Mouse (Mus musculus) forebrain, embryonic 15.5 days (tissue): ENCODE measurements at regions not wholly inside any gene's neighbourhood (a gene's known extent, or its start where the extent isn't known, plus 50 kb on each side); places are given as distances from the start of the nearest gene placed in this dataset.
"Not testable (repeated sequence)": the region's sequence is repeated elsewhere in the genome, so short reads cannot be mapped to it uniquely, and the experiment has no call there.

Experiments
- ATAC-seq: fragments of 200-750 bp; cut with Nextera tagmentation; replicated peaks from 2 replicates; pipeline ENCODE4 v1.8.0; 2017; ENCODE audit warnings: mild to moderate bottlenecking, moderate TSS enrichment, moderate library complexity
- H3K27ac ChIP-seq: fragments of 300-500 bp; sonication (generic); replicated peaks from 2 replicates; pipeline ENCODE4 v1.5.1; 2015; ENCODE audit warnings: mild to moderate bottlenecking, inconsistent platforms
- H3K27me3 ChIP-seq: fragments of 300-500 bp; sonication (generic); 2 replicates; pipeline ENCODE4 v1.6.1; 2015; ENCODE audit warnings: inconsistent platforms
- H3K36me3 ChIP-seq: fragments of 300-500 bp; sonication (generic); 2 replicates; pipeline ENCODE4 v1.6.1; 2015; ENCODE audit warnings: mild to moderate bottlenecking, inconsistent platforms
- H3K4me1 ChIP-seq: fragments of 300-500 bp; sonication (generic); 2 replicates; pipeline ENCODE4 v1.6.1; 2015; ENCODE audit warnings: inconsistent platforms
- H3K4me2 ChIP-seq: fragments of 300-500 bp; sonication (generic); replicated peaks from 2 replicates; pipeline ENCODE4 v1.6.1; 2015; ENCODE audit warnings: mild to moderate bottlenecking, inconsistent platforms
- H3K4me3 ChIP-seq: fragments of 300-500 bp; sonication (generic); 2 replicates; pipeline ENCODE4 v1.5.1; 2015; ENCODE audit warnings: mild to moderate bottlenecking, inconsistent platforms
- H3K9ac ChIP-seq: fragments of 300-500 bp; sonication (generic); replicated peaks from 2 replicates; pipeline ENCODE4 v1.6.1; 2015; ENCODE audit warnings: mild to moderate bottlenecking, inconsistent platforms
- H3K9me3 ChIP-seq: fragments of 300-500 bp; sonication (generic); 2 replicates; pipeline ENCODE4 v1.6.1; 2016; ENCODE audit warnings: inconsistent platforms
- WGBS: fragments of 180-500 bp; shearing (Covaris S2); methylation state at CpG from one replicate; pipeline ENCODE4 v1.1.7; 2015; ENCODE audit warnings: mixed read lengths; 5-methylcytosine and 5-hydroxymethylcytosine counted together

DNA sequence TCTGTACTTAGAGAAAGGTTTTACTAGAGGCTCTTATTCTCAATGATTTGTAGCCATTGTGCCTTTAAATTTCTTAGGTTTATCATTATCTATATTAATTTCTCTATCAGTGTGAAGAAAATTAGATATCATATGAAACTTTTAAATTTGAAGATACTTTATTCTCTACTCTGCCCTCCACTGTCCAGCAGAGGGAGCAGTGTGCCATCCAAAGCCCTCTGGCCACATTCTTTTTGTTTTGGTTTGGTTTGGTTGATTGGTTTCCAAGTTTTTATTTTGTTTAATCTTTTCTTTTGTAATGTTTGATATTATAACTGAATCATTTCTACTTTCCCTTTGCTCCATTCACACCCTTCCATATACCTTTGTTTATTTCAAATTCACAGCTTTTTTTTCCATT lies 129.4 kb upstream of the Kcnj3 start:
- Histone ChIP-seq H3K4me3 (no peak overlapping the region), H3K9ac (no peak overlapping the region), H3K27ac (no peak overlapping the region), H3K4me1 (no peaks in the 10 kb centered on the region), H3K36me3 (no peaks in the 10 kb centered on the region), H3K27me3 (no peaks in the 10 kb centered on the region), H3K4me2 (no peak overlapping the region), H3K9me3 (no peaks in the 10 kb centered on the region)
- no peak for ATAC-seq

DNA sequence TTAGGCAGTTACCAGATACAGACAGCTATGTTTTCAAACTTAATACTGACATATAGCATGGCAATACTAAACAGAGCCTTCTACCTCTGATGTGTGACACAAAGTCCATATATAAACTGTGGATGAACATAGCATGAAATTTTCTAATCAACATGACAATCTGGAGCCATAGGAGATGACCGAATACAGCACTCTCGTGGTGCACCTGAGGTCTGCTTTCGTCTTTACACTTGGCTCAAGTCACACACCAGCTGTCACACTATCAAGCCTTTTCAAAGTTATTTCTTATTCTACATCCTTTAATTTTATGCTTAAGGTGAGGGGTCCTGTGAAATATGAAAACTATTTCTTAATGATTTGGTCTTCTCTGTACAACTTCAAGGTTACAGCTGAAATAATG lies 120.1 kb upstream of the Kcnj3 start:
- H3K36me3 ChIP-seq = no peaks in the 10 kb centered on the region
- H3K9me3 ChIP-seq = no peaks in the 10 kb centered on the region
- H3K4me2 ChIP-seq = no peak overlapping the region
- no peak for ATAC-seq
- H3K9ac ChIP-seq = no peak overlapping the region
- no peaks in the 10 kb centered on the region for H3K4me1 ChIP-seq
- no peak overlapping the region for H3K27ac ChIP-seq
- no peaks in the 10 kb centered on the region for H3K27me3 ChIP-seq
- H3K4me3 ChIP-seq = no peak overlapping the region
- WGBS = 72% methylated on average over 3 of the region's 3 CpGs

DNA sequence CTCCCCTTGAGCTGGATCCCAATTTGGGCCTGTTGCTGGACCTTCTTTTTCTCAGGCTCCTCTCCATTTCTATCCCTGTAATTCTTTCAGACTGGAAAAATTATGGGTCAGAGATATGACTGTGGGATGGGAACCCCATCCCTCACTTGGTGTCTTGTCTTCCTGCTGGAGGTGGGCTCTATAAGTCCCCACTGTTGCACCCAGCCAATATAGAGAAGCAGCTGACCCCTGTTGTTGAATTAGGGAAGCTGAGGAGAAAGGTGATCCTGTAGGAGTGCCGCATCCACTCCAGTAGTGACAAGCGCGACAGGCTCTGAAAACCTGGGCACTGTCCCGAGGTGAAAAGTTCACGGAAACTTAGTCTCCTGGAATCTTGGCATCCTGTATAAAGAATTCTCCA lies 81.7 kb upstream of the Kcnj3 start:
- WGBS = 94% methylated on average over 5 of the region's 5 CpGs
- H3K27ac ChIP-seq, H3K9me3 ChIP-seq, H3K4me2 ChIP-seq, ATAC-seq, H3K4me3 ChIP-seq, H3K9ac ChIP-seq, H3K36me3 ChIP-seq, H3K4me1 ChIP-seq, H3K27me3 ChIP-seq: not testable (repeated sequence)
